Mouse (Mus musculus): Measurements from ENCODE around the gene Wfdc11.

- TF ChIP-seq CTCF (IDR thresholded peaks at IDR 0.05; ENCODE audit: extremely low read depth, insufficient read length, insufficient replicate concordance, low read depth, low read length) (no peak), POLR2A (IDR thresholded peaks at IDR 0.05; ENCODE audit: low read depth, low read length) (no peak)
Measured at GRCm38 (mm10) chr2:164656483-164656882, 17.4 kb downstream of the Wfdc11 start, which contains the start of gene Wfdc9.

Measured in small intestine, adult 2 months (tissue).